Comparison of ENCODE assay signal across 33 mouse cellular contexts in the genomic region with DNA sequence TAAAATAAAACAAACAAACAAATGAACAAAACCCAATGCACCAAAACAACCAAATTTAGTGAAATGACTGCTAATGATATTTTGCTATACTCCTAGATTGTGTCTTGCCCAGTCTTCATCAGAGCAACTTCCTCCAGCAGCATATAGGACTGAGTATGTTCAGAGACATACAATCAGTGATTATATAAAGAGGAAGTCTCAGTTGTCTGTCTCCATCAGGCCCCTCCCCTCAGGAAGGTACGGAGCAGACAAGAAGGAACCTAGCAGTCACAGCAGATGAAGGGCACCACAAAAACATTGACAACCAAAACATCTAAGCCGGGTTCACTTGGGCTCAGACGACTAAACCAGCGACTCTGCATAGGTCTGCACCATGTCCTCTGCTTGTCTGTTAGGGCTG.
"Had no signal": no experiment of that assay in that cellular context is flagged by ENCODE, and none has a peak within 500 bp of the region (broad histone marks: within the 10 kb centered on the region; RNA-seq: fewer than 3 reads in every experiment).

No protein-coding gene starts in this region.

- H3K4me3 ChIP-seq: heart, embryonic 13.5 days; heart, embryonic 15.5 days; hindbrain, embryonic 10.5 days; hindbrain, embryonic 12.5 days; hindbrain, embryonic 13.5 days; hindbrain, embryonic 15.5 days; intestine, embryonic 15.5 days; kidney, embryonic 15.5 days; layer of hippocampus, adult 2 months; left cerebral cortex, adult 2 months had no signal

- H3K27ac ChIP-seq: heart, embryonic 13.5 days; heart, embryonic 15.5 days; hindbrain, embryonic 10.5 days; hindbrain, embryonic 12.5 days; hindbrain, embryonic 13.5 days; hindbrain, embryonic 14.5 days; hindbrain, embryonic 15.5 days; hindbrain, postnatal 0 days; intestine, embryonic 15.5 days; kidney, embryonic 15.5 days; kidney, postnatal 0 days; layer of hippocampus, adult 2 months; left cerebral cortex, adult 2 months had no signal

- H3K4me2 ChIP-seq: heart, embryonic 13.5 days; heart, embryonic 15.5 days; hindbrain, embryonic 12.5 days; hindbrain, embryonic 13.5 days; hindbrain, embryonic 14.5 days; hindbrain, embryonic 15.5 days; intestine, embryonic 15.5 days; kidney, embryonic 15.5 days had no signal

- H3K9ac ChIP-seq: heart, embryonic 13.5 days; heart, embryonic 15.5 days; hindbrain, embryonic 12.5 days; hindbrain, embryonic 13.5 days; hindbrain, embryonic 14.5 days; hindbrain, embryonic 15.5 days; intestine, embryonic 15.5 days; kidney, embryonic 15.5 days had no signal

- H3K4me1 ChIP-seq: heart, embryonic 13.5 days; heart, embryonic 15.5 days; hindbrain, embryonic 10.5 days; hindbrain, embryonic 12.5 days; hindbrain, embryonic 13.5 days; hindbrain, embryonic 15.5 days; intestine, embryonic 15.5 days; kidney, embryonic 15.5 days had no signal

- H3K9me3 ChIP-seq: heart, embryonic 13.5 days; heart, embryonic 15.5 days; hindbrain, embryonic 10.5 days; hindbrain, embryonic 12.5 days; hindbrain, embryonic 13.5 days; hindbrain, embryonic 15.5 days; intestine, embryonic 15.5 days; kidney, embryonic 15.5 days had no signal

- H3K36me3 ChIP-seq: heart, embryonic 13.5 days; heart, embryonic 15.5 days; hindbrain, embryonic 10.5 days; hindbrain, embryonic 12.5 days; hindbrain, embryonic 13.5 days; hindbrain, embryonic 15.5 days; intestine, embryonic 15.5 days; kidney, embryonic 15.5 days had no signal

- H3K27me3 ChIP-seq: heart, embryonic 13.5 days; heart, embryonic 15.5 days; hindbrain, embryonic 12.5 days; hindbrain, embryonic 13.5 days; hindbrain, embryonic 15.5 days; intestine, embryonic 15.5 days; kidney, embryonic 15.5 days had no signal

- ATAC-seq: hindbrain, embryonic 16.5 days; hindbrain, postnatal 0 days; inflammation-experienced regulatory T-cells, adult 6 months; intestine, embryonic 15.5 days; intestine, embryonic 16.5 days; intestine, postnatal 0 days had no signal

- DNase-seq: heart, postnatal 10 days; heart, postnatal 14 days; heart, postnatal 36 days; heart, postnatal 4 days; kidney, adult 11 months; kidney, adult 18-20 months; kidney, adult 2 months; kidney, adult 8-10 months; kidney, adult 9 months; kidney, postnatal 10 days; kidney, postnatal 14 days; kidney, postnatal 25 days; kidney, postnatal 36 days; kidney, postnatal 4 days; layer of hippocampus, adult 9-11 months; layer of hippocampus, postnatal 36 days had no signal
